Mouse (Mus musculus) spleen, adult 2 months (tissue): ENCODE results near the gene Cdc20b.

ENCODE experiments used
- CTCF ChIP-seq: fragments of 200-500 bp; IDR thresholded peaks from 2 replicates; pipeline ENCODE4 v1.5.1; 2011; ENCODE audit warnings: mild to moderate bottlenecking, inconsistent platforms; ENCODE audit not compliant: insufficient read depth, insufficient read length, insufficient replicate concordance; ENCODE audit errors: extremely low read depth
- POLR2A ChIP-seq: fragments of 200-500 bp; IDR thresholded peaks from 2 replicates; pipeline ENCODE4 v1.6.1; 2011; ENCODE audit warnings: low read depth, low read length, inconsistent platforms

DNA sequence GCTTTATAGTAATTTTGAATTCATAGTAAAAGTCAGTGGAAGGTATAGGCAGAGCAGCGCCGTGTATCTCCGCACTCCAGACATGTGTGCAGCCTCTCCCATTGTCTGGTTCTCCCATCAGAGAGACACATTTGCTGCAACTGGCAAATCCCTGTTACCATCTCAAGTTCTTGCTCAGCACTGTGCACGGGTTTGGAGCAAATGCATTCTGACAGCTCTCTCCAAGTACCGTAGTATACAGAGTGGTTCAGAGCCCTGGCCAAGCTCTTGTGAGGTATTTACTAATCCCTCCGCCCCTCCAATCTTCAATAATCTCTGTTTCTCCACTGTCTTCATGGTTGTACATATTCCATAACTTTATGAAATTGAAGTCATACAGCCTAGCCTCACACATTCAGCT is 22.2 kb upstream of the Cdc20b start:
- TF ChIP-seq POLR2A, result no peak
- no peak for TF ChIP-seq CTCF
